Mouse (Mus musculus): Measurements from ENCODE around the gene Nudcd3. TPM values are rescaled to one million over a fixed set of nuclear protein-coding genes. Genes with fewer than 3 reads are reported as not detected.

Gene Nudcd3
- polyA plus RNA-seq, 2 experiments = 9.3 to 10.2 TPM

GRCm38 (mm10) chr11:6132886-6133285, 67.3 kb downstream of the Nudcd3 start:
- TF ChIP-seq EP300 (IDR thresholded peaks at IDR 0.05; ENCODE audit: low read depth) = no peak
- TF ChIP-seq CTCF (IDR thresholded peaks at IDR 0.05; ENCODE audit: low read depth) = no peak

GRCm38 (mm10) chr11:6130578-6130977, 69.6 kb downstream of the Nudcd3 start:
- 62% methylated on average over 1 of the region's 1 CpGs for whole genome bisulfite sequencing (ENCODE audit: insufficient replicate concordance)
- Histone ChIP-seq H3K4me2 (ENCODE audit: low read depth) (no peak overlapping the region), H3K27ac (no peak overlapping the region), H3K27me3 (ENCODE audit: control insufficient read depth, insufficient read depth, low read length) (no peaks in the 10 kb centered on the region), H3K9me3 (ENCODE audit: control insufficient read depth, low read length) (no peaks in the 10 kb centered on the region), H3K4me1 (replicated peaks; ENCODE audit: control insufficient read depth in 2 of 2, insufficient read depth in 2 of 2, low read length in 1 of 2) (no peaks in the 10 kb centered on the region), H3K9ac (replicated peaks) (no peak overlapping the region), H3K4me3 (ENCODE audit: insufficient read depth in 1 of 2, low read depth in 2 of 2, low read length in 2 of 2) (no peak overlapping the region), H3K36me3 (replicated peaks; ENCODE audit: control insufficient read depth, insufficient read depth, low read depth) (no peaks in the 10 kb centered on the region)
- no peak for TF ChIP-seq EP300 (IDR thresholded peaks at IDR 0.05; ENCODE audit: low read depth)
- TF ChIP-seq CTCF (IDR thresholded peaks at IDR 0.05; ENCODE audit: low read depth) = no peak
- no peak for ATAC-seq (ENCODE audit: insufficient read depth)
- DNase-seq (ENCODE audit: low read depth in 3 of 3, low spot score in 3 of 3) = no peak

More at GRCm38 (mm10) chr11:6132886-6133285, 67.3 kb downstream of the Nudcd3 start:
- Histone ChIP-seq H3K9me3 (ENCODE audit: control insufficient read depth, low read length) (no peaks in the 10 kb centered on the region), H3K27ac (no peak overlapping the region), H3K9ac (replicated peaks) (no peak overlapping the region), H3K4me1 (replicated peaks; ENCODE audit: control insufficient read depth in 2 of 2, insufficient read depth in 2 of 2, low read length in 1 of 2) (no peaks in the 10 kb centered on the region), H3K4me2 (ENCODE audit: low read depth) (no peak overlapping the region), H3K36me3 (replicated peaks; ENCODE audit: control insufficient read depth, insufficient read depth, low read depth) (no peaks in the 10 kb centered on the region), H3K27me3 (ENCODE audit: control insufficient read depth, insufficient read depth, low read length) (no peaks in the 10 kb centered on the region), H3K4me3 (ENCODE audit: insufficient read depth in 1 of 2, low read depth in 2 of 2, low read length in 2 of 2) (no peak overlapping the region)
- DNase-seq (ENCODE audit: low read depth in 3 of 3, low spot score in 3 of 3) (no peak), ATAC-seq (ENCODE audit: insufficient read depth) (no peak)
- 73% methylated on average over 4 of the region's 4 CpGs for WGBS (ENCODE audit: insufficient replicate concordance)

- Histone ChIP-seq H3K27ac (no peak overlapping the region), H3K27me3 (ENCODE audit: control insufficient read depth, insufficient read depth, low read length) (no peaks in the 10 kb centered on the region), H3K4me1 (replicated peaks; ENCODE audit: control insufficient read depth in 2 of 2, insufficient read depth in 2 of 2, low read length in 1 of 2) (no peaks in the 10 kb centered on the region), H3K36me3 (replicated peaks; ENCODE audit: control insufficient read depth, insufficient read depth, low read depth) (no peaks in the 10 kb centered on the region), H3K9ac (replicated peaks) (no peak overlapping the region), H3K4me3 (ENCODE audit: insufficient read depth in 1 of 2, low read depth in 2 of 2, low read length in 2 of 2) (no peak overlapping the region), H3K9me3 (ENCODE audit: control insufficient read depth, low read length) (no peaks in the 10 kb centered on the region), H3K4me2 (ENCODE audit: low read depth) (no peak overlapping the region)
- ATAC-seq (ENCODE audit: insufficient read depth) = no peak
- no peak for DNase-seq (ENCODE audit: low read depth in 3 of 3, low spot score in 3 of 3)
- TF ChIP-seq CTCF (IDR thresholded peaks at IDR 0.05; ENCODE audit: low read depth) = no peak
- no peak for TF ChIP-seq EP300 (IDR thresholded peaks at IDR 0.05; ENCODE audit: low read depth)
- 70% methylated on average over 1 of the region's 1 CpGs for WGBS (ENCODE audit: insufficient replicate concordance)
Observed at GRCm38 (mm10) chr11:6123605-6124120, 76.6 kb downstream of the Nudcd3 start.

GRCm38 (mm10) chr11:6122631-6123030, 77.6 kb downstream of the Nudcd3 start:
- no peak overlapping the region for H3K4me2 ChIP-seq (ENCODE audit: low read depth)
- DNase-seq (ENCODE audit: low read depth in 3 of 3, low spot score in 3 of 3) = no peak
- TF ChIP-seq CTCF (IDR thresholded peaks at IDR 0.05; ENCODE audit: low read depth) (no peak), EP300 (IDR thresholded peaks at IDR 0.05; ENCODE audit: low read depth) (no peak)
- no peak overlapping the region for H3K9ac ChIP-seq (replicated peaks)
- no peaks in the 10 kb centered on the region for H3K36me3 ChIP-seq (replicated peaks; ENCODE audit: control insufficient read depth, insufficient read depth, low read depth)
- ATAC-seq (ENCODE audit: insufficient read depth) = no peak
- 73% methylated on average over 5 of the region's 5 CpGs for WGBS (ENCODE audit: insufficient replicate concordance)
- H3K4me3 ChIP-seq (ENCODE audit: insufficient read depth in 1 of 2, low read depth in 2 of 2, low read length in 2 of 2) = no peak overlapping the region
- no peaks in the 10 kb centered on the region for H3K4me1 ChIP-seq (replicated peaks; ENCODE audit: control insufficient read depth in 2 of 2, insufficient read depth in 2 of 2, low read length in 1 of 2)
- no peaks in the 10 kb centered on the region for H3K27me3 ChIP-seq (ENCODE audit: control insufficient read depth, insufficient read depth, low read length)
- H3K9me3 ChIP-seq (ENCODE audit: control insufficient read depth, low read length) = no peaks in the 10 kb centered on the region
- no peak overlapping the region for H3K27ac ChIP-seq

- ATAC-seq (ENCODE audit: insufficient read depth) (no peak), DNase-seq (ENCODE audit: low read depth in 3 of 3, low spot score in 3 of 3) (no peak)
- Histone ChIP-seq H3K9ac (replicated peaks) (no peak overlapping the region), H3K4me1 (replicated peaks; ENCODE audit: control insufficient read depth in 2 of 2, insufficient read depth in 2 of 2, low read length in 1 of 2) (no peaks in the 10 kb centered on the region), H3K36me3 (replicated peaks; ENCODE audit: control insufficient read depth, insufficient read depth, low read depth) (no peaks in the 10 kb centered on the region), H3K4me2 (ENCODE audit: low read depth) (no peak overlapping the region), H3K27me3 (ENCODE audit: control insufficient read depth, insufficient read depth, low read length) (no peaks in the 10 kb centered on the region), H3K27ac (no peak overlapping the region), H3K9me3 (ENCODE audit: control insufficient read depth, low read length) (no peaks in the 10 kb centered on the region), H3K4me3 (ENCODE audit: insufficient read depth in 1 of 2, low read depth in 2 of 2, low read length in 2 of 2) (no peak overlapping the region)
- WGBS (ENCODE audit: insufficient replicate concordance) = 70% methylated on average over 11 of the region's 11 CpGs
- TF ChIP-seq CTCF (IDR thresholded peaks at IDR 0.05; ENCODE audit: low read depth) (no peak), EP300 (IDR thresholded peaks at IDR 0.05; ENCODE audit: low read depth) (no peak)
Observed at GRCm38 (mm10) chr11:6120596-6120995, 79.6 kb downstream of the Nudcd3 start.
